Mouse (Mus musculus): ENCODE data around the gene Med21.

The Med21 gene

DNA sequence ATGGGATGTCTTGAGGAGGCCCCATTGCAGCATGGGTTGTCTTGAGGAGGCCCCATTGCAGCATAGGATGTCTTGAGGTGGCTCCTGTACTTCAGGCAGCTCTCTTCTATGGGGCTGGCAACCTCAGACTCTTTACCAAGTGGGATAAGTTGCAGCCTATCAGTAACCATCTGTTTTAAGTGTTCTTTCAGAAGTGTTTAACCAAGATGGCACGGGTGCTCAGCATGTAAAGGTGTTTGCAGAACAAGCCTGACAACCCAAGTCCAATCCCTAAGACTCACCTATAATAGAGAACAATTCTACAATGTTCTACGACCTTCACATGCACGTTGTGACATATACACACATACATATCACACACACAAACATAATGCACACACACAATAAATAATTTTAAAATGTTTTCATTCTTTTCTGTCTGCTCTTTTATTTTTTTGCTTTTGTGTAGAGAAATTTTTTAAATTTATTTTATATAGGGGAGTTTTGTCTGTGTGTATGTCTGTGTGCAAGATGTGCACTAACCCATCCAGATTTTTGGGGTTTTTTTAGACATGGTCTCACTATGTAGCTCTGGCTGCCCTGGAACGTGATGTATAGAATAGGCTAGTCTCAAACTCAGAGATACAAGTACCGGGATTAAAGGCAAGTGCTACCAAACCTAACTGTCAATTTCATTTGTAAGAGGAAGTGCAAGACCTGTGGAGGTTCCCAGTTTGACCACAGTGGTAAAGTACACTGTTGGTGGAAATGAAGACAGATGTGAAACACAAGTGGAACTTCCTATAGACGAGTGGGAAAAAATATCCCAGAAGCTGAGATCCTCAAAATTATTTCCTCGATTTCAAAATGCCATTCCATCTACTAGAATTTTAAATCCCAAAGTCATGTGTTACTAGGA lies 2.0 kb upstream of the Med21 start:
- no peak for DNase-seq (ENCODE audit: low spot score)

DNA sequence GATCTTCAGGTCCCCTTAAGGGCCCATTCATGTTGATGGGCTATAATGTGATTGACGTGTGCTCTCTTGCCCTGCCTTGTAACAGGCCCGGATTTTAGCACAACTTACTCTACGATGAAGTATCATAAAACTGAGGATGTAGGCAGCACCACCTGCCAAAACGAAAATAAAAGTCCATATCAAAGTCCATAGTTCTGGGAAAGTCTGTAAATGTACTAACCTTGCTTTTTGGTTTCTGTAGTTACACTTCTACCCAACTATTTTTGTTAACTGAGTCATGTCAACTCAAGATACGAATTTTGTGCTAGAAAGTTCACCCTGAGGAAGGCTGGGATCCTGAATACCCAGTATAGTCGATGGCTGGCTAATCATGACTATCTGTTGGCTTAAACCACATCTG lies 1.4 kb upstream of the Med21 start:
- DNase-seq (ENCODE audit: low spot score), result no peak

DNA sequence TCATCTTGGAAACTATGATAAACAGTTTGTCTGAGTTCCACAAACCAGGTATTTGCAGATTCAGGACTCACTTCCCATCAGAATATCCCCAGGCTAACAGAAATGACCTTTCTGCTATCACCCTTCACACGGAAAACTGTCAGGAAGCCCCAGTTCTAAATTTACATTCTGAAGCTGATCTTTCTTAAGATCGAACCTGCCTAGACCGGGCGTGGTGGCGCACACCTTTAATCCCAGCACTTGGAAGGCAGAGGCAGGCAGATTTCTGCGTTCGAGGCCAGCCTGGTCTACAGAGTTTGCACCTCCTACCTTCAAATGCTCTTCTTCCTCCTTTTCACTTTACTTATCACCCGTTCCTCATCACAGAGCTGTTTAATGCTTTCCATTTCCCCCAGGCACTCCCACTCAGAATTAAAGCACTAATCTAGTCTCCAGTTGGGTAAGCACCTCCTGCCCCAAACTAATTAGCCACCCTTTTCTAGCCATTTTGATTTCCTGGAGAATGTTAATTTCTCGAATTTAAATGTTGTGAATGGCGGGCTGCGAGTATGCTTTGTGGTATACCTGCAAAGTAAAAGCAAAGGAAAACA lies 631 bp upstream of the Med21 start:
- no peak for DNase-seq (ENCODE audit: low spot score)

DNA sequence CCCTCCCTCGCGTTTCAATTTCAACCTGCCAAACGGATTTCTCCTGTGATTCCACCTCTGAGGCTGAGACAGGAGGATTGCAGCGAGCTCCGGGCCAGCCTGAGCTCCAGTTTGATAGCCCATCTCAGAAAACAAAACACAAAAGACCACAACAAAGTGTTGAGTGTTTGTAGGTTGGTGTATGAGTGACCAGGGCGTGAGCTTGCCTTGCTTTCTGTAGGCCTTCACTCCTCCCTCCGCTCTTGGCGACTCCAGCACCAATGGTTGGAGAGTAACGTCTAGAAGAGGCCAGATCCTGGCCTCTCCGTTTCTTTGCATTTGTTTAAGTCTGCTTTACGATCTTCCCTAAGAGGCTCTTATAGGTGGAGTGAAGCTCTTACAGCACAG lies 830 bp downstream of the Med21 start:
- no peak for DNase-seq (ENCODE audit: low spot score)

DNA sequence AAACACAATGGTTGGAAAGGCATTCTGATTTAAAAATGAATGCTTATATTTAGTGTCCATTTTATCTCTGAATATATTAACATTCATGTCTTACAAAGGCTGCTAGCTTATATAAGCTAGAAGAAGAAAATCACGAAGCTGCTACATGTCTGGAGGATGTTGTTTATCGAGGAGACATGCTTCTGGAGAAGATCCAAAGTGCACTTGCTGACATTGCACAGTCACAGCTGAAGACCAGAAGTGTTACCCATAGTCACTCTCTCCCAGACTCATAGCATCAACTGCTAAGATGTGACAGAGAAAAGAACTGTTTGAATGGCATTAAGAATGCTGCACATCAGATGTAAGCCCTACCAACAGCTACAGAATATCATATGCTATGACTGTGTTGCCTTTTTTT lies 7.7 kb downstream of the Med21 start:
- no peak for DNase-seq (ENCODE audit: low spot score)

DNA sequence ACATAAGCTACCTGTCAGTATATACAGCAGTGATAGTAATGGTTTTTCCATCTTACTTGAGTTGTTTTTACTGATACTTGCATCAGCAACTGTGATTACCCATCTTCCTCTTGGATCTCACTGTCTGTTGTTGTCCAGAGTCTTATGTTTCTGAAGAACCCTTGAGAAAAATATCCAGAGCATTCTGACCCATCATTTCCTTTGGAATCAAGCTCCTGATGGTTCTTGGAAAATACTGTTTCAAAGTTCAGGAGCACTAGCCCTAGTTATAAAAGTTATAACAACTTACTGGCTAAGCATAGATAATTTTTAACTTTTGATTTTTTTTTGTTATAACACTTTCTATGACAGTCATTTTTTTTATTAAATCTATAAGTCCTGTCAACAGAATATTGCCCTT lies 9.1 kb downstream of the Med21 start:
- DNase-seq (ENCODE audit: low spot score), result no peak

DNA sequence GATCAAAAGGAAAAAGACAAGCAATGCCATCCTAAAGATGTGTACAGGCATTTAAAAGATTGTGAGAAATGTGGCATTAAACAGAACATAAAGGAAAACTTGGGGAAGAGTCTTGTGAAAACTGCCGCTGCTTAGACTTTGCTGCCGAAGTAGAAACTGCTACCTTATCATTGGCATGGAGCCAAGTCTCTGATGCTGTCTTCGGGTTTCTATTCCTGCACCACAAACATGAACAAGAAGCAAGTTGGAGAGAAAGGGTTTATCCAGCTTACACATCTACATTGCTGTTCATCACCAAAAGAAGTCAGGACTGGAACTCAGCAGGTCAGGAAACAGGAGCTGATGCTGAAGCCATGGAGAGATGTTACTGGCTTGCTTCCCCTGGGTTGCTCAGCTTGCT lies 10.8 kb downstream of the Med21 start:
- DNase-seq (ENCODE audit: low spot score), result no peak

DNA sequence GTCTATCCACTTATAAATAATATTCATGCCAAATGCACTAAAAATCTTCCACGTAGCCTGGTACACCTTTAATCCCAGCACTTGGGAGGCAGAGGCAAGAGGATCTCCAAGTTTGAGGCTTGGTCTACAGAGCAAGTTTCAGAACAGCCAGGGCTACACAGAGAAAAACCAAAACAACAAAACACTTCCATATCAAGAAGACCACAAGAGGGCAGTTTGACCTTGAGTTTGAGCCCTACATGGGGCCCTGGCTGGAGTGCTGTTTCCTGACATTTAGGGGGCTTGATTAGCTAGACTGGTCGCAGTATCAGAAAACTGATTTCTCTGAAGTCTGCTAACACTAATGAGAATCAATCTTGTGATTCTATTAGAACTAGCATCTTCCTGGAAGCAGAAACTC lies 18.2 kb downstream of the Med21 start:
- DNase-seq (ENCODE audit: low spot score), result no peak

DNA sequence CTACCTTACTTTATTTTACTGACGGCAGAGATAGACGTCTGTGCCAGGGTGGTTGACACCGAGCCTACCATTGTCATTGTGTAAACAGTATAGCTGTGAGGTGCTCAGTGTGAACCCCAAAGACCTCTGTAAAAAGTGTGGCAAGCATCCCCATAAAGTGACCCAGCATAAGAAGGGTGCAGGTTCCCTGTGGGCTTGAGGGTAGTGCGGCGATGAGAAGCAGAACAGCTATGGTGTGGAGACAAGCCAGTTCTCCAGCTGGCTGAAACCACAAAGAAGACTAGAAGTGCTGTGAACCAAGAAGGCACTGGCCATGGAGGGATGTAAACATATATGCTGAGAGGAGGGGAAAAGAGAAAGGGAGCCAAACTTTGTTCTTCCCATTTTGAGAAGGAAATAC lies 19.3 kb downstream of the Med21 start:
- no peak for DNase-seq (ENCODE audit: low spot score)

DNA sequence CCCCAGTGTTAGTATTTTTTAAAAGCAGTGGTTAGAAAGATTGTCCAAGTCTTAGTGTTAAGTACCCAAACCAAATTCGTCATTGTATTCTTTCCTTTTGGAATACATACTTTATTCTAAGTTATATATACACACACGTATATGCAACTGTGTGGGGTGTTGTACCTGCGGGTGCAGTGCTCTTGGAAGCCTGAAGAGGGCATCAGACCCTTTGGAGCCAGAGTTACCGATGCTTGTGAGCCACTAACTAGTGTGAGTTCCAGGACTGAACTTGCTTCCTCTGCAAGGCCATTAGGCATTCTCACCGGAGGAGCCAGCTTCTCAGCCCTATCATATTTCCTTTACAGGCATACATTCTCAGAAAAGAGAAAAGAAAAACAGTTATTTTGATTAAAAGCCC lies 20.3 kb downstream of the Med21 start:
- no peak for DNase-seq (ENCODE audit: low spot score)

DNA sequence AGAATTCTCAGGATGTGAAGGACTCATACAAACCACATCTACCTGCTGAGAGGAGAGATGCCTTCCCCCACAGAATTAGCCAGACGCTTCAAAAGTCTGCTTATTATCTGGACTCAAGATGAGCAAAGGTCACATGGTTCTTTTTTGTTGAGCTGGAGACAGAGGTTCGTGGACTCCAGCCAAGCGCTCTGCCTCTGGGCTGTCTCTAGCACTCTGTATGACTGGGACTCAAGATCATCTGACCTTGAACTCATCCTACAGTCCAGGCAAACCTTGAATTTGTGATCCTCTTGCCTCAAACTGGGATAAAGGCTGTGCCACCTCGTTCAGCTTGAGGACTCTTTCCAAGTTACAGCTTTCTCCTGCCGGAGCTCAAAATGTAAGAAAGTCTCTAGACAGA lies 21.8 kb downstream of the Med21 start:
- peak; percentile 56 for DNase-seq (ENCODE audit: low spot score)

DNA sequence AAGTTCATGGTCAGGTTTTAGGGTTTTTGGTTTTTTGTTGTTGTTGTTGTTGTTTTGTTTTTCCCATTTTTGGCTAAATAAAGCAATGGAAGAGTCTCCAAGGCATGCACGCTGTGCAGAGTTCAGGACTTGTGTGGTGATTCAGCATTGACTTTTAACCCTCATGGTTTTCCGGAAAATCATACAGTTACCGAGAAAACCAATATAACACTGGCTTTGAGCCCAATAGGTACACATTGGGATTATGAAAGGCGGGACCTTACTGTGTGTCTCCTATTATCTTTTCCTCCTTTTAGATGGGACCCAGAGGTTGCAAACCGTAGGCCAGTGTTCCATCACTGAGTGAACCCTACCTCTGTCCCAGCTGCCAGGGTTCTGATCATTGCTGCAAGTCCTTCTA lies 22.6 kb downstream of the Med21 start:
- no peak for DNase-seq (ENCODE audit: low spot score)

DNA sequence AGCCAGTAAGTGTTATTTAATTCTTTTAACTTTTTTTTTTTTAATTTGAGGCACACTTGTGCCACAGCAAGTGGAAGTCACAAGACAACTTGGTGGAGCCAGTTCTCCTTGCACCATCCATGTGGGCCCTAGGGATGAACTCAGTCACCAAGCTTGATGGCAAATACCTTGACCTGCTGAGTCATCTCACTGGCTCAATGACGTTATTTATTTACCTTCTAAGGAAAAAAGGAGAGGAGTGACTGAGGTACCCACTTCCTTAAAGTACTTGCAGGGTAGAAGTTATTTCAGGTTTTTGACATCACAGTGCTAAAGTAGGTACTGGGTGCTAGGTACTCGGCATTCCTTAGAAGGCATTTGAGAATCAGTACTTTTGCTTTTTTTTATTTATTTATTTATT lies 23.1 kb downstream of the Med21 start:
- DNase-seq (ENCODE audit: low spot score), result no peak

DNA sequence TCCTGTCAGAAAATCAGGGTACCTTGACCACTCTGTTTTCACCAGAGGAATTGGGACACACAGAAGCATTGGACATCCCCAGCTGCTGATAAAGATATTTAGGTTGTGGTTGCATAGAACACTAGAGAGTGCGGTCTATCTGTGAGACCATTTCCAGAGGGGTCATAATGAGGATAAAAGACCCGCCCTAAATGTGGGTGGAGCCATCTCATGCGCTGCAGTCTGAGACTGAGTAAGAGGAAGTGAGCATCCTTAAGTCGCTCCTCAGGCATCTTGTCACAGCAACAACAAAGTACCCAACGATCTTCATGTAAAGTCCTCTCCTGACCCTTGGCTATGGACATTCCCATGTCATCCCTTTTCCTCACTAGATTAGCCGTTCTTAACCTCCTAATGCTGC lies 24.5 kb downstream of the Med21 start:
- no peak for DNase-seq (ENCODE audit: low spot score)

DNA sequence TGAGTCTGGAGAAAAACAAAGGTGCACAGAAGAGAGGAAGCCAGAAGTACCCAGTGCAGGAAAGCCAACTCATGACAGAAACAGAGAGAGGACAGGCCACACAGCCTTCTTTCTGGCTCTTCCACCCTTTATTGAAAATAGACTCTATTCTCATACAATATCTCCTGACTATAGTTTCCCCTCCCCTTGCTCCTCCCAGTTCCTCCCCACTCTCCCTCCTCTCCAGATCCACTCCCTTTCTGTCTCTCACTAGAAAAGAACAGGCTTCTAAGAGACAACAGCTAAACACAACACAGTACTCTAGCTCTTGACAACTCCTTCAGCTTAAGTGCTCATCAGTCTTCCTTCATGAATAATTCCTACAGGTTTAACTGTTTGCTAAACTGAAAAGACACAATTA lies 26.3 kb downstream of the Med21 start:
- DNase-seq (ENCODE audit: low spot score), result no peak

DNA sequence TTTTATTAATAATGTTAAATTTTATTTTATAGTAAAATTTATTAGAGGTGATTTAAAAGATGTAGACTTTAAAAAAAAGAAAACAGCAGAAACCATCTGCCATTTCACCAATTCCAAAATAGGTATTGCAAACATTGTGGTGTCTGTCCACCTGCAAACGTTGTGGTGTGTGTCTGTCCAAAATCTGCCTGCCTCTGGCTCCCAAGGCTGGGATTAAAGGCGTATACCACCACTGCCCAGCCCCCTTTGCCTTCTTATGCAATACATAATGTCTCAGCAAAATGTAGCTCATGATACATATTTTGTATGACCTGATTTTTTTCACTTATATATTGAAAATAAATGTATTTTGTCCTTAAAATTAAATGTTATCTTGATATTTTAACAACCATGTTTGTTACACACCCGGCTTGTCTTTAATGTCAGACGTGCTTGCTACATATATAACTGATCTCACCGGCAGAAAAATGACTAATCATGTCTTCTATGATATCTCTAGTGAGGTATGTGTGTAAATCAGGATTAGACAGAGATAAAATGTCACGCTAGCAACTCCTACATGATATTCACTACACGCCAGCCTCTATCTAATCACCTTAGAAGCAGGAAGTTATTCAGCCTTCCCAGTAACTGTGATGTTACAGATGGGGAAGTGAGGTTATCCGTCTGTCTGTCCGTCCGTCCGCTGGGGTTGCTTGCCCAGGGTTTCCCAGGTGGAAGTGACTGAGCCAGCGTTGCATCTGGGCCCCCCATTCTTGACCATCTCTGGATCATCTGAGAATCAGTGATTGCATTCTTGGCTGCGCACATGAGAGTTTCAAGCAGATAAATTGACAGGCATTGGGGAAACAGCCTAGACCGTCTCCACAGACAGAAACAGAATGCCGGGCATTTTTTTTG lies 28.9 kb downstream of the Med21 start:
- DNase-seq (ENCODE audit: low spot score), result no peak

DNA sequence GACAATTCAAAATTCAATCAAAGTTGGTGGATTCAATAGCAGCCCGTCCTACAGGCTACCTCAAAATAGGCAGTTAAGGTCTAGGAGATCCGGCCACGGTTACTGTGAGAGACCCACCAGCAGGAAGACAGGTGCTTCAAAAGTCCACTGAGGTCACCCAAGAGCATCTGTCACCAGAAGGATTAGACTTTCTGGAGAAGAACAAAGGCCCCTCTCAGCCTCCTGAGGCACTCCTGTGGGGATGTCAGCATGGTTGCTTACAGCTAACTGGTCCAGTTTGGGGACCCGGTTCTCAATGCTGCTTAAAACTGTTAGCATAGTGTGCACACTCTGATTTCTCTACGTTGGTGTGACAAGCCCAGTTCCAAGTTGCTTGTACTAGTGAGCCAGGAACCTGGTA lies 29.8 kb downstream of the Med21 start:
- DNase-seq (ENCODE audit: low spot score), result no peak

DNA sequence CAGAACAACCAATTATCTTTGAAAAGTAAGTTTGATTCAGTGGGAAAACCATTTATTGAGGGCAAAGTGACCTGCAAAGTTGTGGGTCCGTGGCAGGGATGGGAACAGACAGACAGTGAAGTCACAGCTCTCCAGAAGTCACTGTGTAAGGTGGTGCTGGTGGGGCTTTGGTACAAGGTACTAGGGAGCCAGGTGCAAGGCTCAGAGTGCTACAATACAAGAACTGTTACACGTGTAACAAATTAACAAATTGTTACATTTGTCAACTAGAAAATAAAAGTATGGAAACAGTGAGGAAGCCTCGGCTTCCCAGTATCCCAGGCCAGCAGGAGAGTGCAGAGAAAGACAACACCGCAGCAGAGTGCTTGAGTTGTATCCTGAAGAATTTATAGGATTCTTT lies 31.3 kb downstream of the Med21 start:
- DNase-seq (ENCODE audit: low spot score), result peak; percentile 58

DNA sequence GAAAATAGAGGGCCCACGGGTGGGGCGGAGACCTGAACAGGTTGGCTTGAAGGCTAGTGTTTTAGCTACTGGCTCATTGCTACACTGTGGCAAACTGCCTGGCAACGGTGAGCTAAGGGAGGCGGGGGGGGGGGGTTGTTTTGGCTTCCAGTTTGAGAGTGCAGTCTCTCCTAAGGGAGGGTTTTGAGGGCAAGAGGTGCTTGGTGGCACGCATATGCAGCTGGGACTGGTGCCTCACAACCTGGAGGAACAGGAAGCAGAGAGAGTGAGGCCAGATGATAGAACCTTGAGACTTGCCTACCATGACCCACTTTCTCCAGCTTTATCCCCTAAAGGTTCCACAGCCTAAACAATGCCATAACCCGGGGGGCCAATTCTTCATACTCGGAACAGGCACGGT lies 32.1 kb downstream of the Med21 start:
- peak; percentile 57 for DNase-seq (ENCODE audit: low spot score)

DNA sequence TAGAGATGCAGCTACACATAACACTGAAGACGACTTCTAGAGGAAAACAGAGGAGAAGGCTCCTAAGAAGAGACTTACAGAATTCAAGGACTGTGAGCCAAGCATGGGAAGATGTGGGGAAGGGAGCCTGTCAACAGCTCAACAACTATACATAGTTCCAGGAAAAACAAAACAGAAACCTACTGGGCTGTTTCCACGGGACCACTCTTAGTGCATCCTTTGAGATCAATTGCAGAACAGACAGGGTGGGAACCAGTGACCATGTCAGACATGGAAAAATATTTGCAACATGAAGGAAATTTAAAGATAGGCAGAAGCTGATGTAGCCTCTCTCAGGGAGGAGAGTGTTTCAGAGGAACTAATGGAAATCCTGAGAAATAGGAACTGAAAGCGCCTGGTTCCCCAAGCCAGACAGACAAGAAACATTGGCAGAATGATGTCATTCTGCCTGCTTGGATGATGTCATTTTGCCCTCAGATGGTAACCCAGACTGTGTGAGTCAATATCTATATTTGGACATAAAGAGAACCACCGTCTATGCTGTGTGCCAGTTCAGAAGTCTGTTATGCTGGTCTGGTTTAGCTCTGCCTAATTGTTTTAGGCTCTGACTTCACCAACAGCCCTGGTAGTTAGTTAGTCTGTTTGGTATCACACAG lies 32.7 kb downstream of the Med21 start:
- DNase-seq (ENCODE audit: low spot score), result no peak

DNA sequence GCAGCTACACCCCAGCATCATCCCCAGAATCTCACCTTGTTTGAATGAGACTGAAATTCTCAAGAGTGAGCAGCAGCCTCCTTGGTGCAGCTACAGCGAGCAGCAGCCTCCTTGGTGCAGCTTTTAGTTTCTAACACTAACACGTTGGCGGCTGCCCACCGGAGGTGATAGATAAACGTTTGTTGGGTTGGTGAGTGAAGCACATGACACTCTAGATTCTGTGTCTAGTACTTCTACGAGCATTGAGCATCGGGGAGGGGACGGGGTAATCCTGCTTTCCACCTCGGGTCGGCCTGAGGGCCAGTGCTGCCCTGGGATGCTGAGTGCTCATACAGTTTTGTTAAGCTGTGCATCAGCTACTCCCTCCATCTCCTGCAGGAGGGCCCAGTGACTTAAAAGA lies 34.6 kb downstream of the Med21 start:
- DNase-seq (ENCODE audit: low spot score), result no peak

Measured in testis, postnatal 14 days (tissue).